Mouse (Mus musculus): ENCODE measurements at regions not wholly inside any gene's neighbourhood (a gene's known extent, or its start where the extent isn't known, plus 50 kb on each side); places are given as distances from the start of the nearest gene placed in this dataset.

GRCm38 (mm10) chr2:166264756-166265155 is 109.3 kb upstream of the Sulf2 start:
- peak; percentile 29 for DNase-seq

DNA sequence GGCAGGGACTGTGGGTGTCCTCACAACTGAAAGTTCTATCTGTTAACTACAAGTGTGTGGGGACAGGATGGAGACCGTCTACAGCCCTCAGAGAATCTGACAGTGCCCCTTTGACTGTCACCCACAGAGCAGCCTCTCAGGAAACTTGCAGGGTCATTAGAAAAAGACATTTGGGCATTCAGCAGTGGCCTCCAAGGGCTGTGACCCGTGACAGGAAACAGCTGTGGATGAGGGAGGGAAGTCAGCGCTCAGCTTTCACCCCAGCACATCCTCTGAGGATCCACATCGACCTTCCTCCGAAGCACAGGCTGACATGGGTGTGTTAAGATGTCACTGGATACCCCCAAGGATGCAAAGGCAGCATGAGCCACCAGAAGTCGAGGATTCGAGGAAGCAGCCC is 106.3 kb upstream of the Sulf2 start:
- DNase-seq = peak; percentile 36

GRCm38 (mm10) chr2:166261065-166261464 is 105.6 kb upstream of the Sulf2 start:
- DNase-seq = no peak

GRCm38 (mm10) chr2:166258771-166259180 is 103.3 kb upstream of the Sulf2 start:
- DNase-seq = peak; percentile 61

- no peak for DNase-seq
Observed at GRCm38 (mm10) chr2:166257666-166258065, 102.2 kb upstream of the Sulf2 start.

GRCm38 (mm10) chr2:166256193-166256592 is 100.7 kb upstream of the Sulf2 start:
- DNase-seq = no peak

DNA sequence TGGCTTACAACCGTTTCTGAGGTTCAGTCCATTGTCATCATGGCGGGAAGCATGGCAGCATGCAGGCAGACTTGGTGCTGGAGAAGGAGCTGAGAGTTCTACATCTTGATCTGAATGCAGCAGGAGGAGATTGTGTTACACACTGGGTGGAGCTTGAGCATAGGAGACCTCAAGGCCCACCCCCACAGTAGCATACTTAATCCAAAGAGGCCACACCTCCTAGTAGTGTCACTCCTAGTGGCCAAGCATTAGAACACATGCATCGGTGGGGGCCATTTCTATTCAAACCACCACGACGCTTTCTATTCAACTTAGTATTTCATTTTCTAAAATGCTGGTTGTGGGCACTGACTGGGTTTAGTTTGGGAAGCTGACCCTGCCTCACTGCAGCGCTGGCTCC is 99.1 kb upstream of the Sulf2 start:
- no peak for DNase-seq

DNA sequence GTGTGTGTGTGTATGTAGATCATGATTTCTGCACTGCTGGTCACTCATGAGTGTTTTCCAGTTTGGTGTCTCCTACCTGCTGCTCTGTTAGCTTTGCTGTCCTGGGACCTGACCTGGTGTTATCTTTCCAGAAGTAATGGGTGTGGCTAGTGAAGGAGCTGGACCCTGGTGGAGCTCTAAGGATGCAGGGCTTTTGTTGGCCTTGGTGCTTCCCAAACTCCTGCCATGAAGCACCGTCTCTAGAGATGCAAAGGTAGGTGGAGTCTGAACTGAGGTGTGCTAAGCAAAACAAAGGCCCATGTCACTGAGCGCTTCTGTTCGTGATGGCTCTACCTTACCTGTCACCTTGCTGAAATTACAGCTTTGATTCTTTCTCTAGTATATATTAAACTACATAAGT is 96.6 kb upstream of the Sulf2 start:
- no peak for DNase-seq

DNA sequence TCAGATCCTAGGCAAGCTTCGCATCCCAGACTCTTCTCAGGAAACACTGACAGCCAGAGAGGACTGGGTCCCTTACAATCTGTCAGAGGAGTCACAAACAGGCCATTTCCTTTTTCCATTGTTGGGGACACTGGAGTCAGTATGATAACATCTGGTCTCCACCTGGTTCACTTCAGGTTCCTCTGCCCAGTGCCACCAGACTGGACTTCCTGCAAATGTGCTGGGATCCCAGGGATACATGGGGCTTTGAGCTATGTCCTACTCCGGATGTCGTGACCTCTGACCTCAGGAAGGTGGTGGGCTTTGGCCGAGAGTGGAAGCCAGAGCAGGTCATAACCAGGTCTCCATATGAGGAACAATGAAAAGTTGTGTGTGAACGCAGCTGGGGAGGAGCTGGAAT is 96.0 kb upstream of the Sulf2 start:
- no peak for DNase-seq

GRCm38 (mm10) chr2:166250571-166250970 is 95.1 kb upstream of the Sulf2 start:
- DNase-seq = no peak

DNA sequence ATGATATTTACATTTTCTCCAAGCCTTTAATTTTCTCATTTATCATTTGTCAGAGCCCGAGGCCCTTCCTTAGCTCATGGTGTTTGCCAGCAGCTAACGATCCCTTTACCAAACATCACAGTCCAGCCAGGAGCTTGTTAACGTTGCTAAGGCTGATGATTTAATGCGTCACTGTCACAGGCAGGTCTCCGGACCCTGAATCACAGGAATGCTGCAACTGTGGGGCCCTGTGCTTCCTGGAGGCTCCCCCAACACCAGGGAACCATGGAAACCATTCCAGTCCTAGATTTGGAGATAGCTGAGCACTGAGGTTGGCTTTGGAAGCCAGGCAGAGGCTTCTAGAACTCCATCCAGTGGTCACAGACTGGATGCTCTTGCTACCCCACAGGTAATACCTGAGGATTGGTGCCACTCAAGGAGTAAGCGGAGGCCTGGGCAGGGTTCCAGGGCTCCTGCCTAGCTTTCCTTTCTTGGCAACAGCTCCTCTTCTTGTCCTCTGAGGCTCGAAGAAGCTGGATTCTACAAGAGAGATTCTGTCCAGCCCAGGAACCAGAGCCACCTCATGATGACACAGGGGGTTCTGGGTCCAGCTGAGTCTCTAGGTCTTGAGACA is 94.0 kb upstream of the Sulf2 start:
- no peak for DNase-seq

- DNase-seq = no peak
Observed at GRCm38 (mm10) chr2:166246401-166247189, 91.1 kb upstream of the Sulf2 start.

DNA sequence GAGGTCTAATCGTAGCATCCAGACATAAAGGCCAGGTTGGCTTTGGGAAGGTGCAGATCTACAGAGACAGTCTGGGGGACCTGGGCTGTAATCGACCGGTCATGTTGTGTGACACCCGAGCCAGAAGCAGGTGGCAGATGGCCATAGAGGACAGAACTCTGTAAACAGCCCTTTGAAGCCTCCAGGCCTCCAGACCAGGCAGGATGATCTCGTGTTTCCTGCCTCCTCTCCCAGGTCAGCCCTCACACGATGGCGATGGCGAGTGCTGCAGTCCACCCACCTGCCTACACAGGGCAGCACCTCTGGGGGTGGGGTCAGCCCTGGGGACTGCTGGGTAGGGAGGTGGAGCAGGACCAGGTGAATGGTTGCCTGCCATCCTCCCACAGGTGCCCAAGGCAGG is 89.8 kb upstream of the Sulf2 start:
- no peak for DNase-seq

DNA sequence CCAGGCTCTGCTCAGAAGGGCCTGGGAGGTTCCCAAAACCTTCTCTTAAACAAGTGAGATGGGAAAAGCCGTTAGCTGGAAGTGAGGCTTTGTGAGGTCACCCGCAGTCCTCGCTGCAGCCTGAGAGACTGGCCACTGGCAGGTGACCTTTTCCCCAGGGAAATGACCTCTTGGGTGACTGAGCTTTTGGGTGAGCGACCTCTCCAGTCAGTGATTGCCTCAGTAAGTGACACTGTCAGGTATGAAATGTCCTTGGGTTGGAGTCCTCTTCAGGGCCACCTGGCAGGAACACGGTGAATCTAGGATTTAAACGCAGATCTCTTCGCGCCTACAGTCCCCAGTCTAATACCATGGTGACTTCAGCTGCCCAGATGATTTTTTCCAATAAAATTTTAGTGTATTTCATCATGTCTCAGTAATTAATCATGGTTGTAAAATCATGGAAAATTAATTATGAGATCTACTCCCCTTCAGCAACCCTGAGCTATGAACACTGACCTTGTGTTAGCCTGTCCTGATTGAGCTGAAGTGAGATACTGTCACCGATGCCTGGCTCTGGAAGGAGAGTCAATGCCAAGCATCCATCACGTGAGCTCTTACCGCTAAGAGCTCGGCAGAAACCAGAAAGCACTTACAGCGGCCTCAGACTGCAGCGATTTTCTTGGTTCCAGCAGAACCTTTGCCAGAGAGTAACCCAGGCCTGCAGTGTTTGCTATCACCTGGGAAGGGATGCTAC is 87.5 kb upstream of the Sulf2 start:
- DNase-seq = peak; percentile 21

DNA sequence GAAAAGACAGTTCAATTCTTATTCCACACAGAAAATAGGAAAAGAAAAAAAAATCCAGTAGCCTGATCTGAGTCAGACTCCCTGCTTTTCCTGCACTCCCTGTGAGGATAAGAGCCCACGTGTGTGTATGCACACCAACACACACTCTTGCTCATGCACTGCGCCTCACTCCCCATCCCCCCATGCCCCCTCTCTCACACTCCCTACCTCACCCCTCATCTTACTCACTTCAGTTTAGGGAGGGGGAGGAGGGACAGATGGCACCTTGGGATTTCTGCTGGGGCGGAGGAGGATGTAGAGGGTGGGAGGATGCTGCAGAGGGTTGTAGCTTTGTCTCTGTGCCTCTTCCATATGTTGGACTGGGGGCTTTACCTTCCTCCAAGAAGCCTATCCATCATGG is 85.8 kb upstream of the Sulf2 start:
- DNase-seq = no peak

DNA sequence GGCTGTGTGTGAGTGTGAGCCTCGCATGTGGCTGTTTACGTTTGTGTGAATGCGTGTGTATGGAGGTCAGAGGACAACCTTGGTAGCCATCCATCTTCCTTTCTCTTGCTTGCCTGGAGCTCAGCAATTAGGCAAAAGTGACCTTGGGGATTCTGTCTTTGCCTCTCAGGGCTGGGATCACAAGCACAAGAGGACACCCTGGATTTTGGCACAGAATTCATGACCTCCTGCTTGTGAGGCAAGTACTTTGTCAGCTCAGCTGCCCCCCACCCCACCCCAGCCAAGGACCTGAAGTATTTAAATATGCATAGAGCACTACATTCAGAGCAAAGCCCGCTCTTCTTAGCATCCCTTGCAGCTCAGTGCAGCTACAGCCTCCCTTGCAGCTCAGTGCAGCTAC is 84.6 kb upstream of the Sulf2 start:
- DNase-seq = no peak

DNA sequence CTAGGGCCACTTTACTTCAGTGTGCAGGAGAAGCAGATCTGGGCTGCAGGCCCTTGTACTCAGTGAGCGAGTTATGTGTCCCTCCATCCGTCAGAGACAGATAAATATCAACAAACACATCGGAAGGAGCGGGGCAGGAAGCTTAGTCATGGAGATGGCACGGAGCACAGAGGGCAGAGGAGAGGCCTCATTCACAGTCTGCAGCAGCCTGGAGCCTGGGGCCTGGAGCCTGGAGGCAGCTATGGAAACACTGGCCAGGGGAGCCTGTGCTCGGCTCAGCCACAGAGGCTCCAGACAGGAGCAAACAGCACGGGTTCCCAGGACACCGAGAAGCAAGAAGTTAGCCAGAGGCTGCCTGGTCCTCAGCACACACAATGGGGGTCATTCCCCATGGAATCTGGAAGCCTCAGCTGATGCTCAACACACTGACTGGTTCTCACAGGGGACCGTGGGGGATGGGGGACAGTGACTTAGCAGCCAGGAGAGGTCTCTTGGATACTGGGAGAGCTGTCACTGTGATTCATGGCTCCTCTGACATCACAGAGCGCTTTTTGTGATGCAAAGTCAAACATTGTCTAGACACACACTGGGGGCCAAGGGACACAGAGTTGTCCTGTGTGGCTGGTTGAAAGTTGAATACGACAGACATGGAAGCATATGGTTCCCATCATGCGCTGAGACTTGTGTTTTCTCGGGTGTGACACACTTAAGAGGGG is 82.2 kb upstream of the Sulf2 start:
- no peak for DNase-seq

- no peak for DNase-seq
Observed at GRCm38 (mm10) chr2:166236102-166236501, 80.6 kb upstream of the Sulf2 start.

- DNase-seq = no peak
Observed at GRCm38 (mm10) chr2:166234579-166235212, 79.2 kb upstream of the Sulf2 start.

DNA sequence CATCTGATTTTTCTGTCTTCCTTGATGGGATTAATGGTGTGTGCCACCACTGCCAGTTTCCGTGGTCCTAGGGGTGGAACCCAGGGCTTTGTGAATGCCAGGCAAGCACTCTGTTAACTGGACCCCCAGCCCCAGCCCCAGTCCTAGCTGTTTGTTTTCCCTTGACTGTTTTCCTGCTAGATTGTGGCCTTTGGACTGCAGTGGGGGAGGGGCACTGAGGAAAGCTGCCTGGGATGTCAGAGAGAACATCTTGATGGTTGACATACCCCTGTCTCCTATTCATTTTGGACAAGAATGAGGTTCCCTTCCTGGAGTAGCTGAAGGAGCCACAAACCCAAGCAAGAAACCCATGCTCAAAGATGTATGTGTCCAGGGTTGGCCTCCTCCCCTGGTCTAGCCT is 77.8 kb upstream of the Sulf2 start:
- no peak for DNase-seq

GRCm38 (mm10) chr2:166232376-166232775 is 76.9 kb upstream of the Sulf2 start:
- no peak for DNase-seq

GRCm38 (mm10) chr2:166230617-166231016 is 75.2 kb upstream of the Sulf2 start:
- DNase-seq = no peak

- DNase-seq = no peak
Observed at GRCm38 (mm10) chr2:166228356-166228755, 72.9 kb upstream of the Sulf2 start.

All from retina, postnatal 1 day (tissue).